Mouse (Mus musculus) heart, postnatal 10 days (tissue): ENCODE data around the gene Tgm6. TPM values are rescaled to one million over a fixed set of nuclear protein-coding genes. Genes with fewer than 3 reads are reported as not detected.
A peak's percentile ranks its signal among the peaks of the same experiment; 100 is the strongest.

Source experiments
- DNase-seq, 2 experiments: peaks; one replicate each; pipeline ENCODE4 v3.0.0; 2021
- intact Hi-C: fragments of 180-260 bp; cut with DNase I; formaldehyde crosslinking; loops from one replicate; pipeline ENCODE4 v1.15.1; 2025
- total RNA-seq, 2 experiments: library from RNA; stranded (reverse); gene quantifications; 2 replicates each; pipeline ENCODE4 v1.2.3; 2021

The Tgm6 gene
- not detected for total RNA-seq

DNA sequence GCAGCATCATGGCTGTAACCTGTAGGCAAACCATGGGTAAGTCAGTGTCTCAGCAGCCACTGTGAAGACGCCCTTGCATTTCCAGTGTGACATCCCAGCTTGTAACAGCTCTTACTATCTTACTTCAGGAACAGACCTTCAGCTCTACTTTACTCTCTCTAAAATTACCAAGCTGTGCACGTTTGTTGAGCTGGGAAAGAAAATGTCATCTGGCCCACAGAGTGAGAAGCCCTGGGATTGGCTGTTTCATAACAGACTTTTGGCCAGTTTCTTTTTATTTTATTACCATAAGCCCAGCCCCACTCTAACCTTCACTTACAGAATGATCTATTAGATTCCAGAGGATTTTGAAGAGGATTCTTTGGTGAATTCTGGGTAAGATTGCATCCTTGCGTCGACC is at the start of gene Tgm6:
TSS of gene Tgm6 (plus strand) at position 301 of the 400 bp plus-strand sequence.
- DNase-seq = no peak
- intact Hi-C loops = no loop called here

DNA sequence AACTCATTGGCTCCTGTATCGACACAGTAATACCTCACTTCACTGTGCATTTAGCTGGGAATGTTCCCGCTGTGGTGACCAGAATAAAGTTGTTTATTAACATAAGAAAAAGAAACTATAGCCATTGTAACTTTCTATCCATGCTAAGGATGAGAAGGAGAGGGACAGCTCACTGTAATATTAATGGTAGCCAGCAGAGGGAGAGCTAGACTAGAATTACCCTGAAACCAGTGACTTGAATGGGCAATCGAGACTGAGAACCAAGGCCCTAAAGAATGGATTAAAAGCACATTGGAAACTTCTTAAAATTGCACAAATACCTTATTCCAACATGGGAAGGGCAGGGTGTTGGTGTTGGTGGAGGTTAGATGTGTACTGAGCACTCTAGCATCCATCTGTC is 44.0 kb upstream of the Tgm6 start:
- peak; percentile 34 to 65 for DNase-seq
- intact Hi-C loops = loop anchor here (1.0 to 2.0 kb wide), 2 partner anchors 100 to 179 kb away; no protein-coding TSS in a partner anchor

DNA sequence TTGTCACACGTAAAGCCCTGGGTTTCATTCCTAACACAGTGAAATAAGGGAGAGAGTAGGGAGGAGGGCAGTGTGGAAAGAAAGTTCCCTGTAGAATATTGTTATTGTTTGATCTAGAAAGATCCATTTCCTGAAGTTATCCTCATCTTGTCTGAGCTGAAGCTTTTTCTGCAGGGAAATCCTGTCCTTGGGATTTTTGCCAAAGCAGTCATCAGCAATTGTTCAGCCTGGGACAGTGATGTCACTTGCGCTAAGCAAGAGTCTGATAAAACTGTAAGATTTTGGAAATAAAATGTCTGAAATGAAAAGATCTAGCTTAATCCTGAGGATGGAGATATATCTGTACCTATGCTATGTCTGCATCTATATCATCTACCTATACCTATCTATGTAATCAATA is 41.8 kb upstream of the Tgm6 start:
- no peak for DNase-seq
- intact Hi-C loops = no loop called here

DNA sequence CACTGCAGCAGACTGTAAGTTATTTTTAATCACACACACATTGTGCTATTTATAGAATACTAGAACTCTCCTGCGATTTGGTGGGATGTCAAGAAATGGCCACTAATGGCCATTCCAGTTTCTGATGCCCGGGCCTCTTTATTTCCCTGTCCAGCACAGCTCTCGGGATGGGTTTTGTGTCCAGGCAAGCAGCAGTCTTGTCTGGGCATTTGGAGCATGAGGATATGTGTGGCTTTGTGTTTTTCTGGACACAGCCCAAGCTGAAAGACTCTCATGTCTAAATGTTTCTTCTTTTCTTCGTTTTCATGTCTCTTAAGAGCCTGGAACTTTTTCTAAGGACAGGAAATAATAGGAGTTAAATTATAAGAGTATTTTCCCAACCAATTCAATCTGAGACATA is 588 bp downstream of the Tgm6 start:
- peak; percentile 1 to 4 for DNase-seq
- intact Hi-C loops = no loop called here

- intact Hi-C loops = no loop called here
- peak; percentile 2 to 14 for DNase-seq
Observed at GRCm38 (mm10) chr2:130113379-130113778, 1.2 kb downstream of the Tgm6 start.

- no peak for DNase-seq
- intact Hi-C loops = no loop called here
Observed at GRCm38 (mm10) chr2:130118649-130119048, 6.4 kb downstream of the Tgm6 start.

DNA sequence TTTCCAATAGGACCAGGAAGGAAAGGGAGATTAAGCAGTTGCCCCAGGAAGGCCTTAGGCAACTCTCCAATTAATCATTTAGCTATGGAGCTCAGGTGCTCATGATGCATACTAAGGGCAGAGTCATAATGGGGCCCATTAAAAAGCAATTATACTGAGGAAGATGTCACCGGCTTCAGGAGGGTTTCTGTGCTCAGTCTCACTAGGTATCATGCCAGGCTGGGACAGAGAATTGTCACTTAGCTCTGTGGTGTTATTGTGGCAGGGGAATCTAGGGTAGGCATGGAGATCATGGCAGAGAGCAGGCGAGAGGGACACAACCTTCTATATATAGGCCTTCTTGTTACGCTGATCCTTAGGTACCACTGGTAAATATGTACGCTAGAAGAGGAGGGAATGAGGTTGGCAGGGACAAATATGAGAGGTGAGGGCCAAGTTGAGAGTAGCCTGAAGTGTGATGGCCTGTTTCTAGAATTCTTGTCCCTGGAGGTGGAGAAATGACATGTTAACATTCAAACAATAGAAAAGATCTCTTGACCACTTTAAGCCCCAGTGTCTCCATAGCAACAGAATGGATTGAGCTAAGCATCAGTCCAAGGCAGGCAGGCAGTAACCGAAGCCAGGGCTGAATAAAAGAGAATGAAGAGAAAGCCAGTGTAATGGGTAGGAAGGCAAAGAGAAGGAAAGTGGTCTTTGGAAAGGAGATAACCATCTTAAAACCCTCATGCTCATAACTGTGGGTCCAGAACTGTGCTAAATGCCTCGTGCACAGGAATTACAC is 13.3 kb downstream of the Tgm6 start:
- DNase-seq = no peak
- intact Hi-C loops = no loop called here

- intact Hi-C loops = no loop called here
Observed at GRCm38 (mm10) chr2:130126073-130126472, 13.9 kb downstream of the Tgm6 start.

GRCm38 (mm10) chr2:130129687-130130086 is 17.5 kb downstream of the Tgm6 start:
- intact Hi-C loops = no loop called here
- DNase-seq = no peak

More at GRCm38 (mm10) chr2:130126073-130126472, 13.9 kb downstream of the Tgm6 start:
- DNase-seq = no peak

DNA sequence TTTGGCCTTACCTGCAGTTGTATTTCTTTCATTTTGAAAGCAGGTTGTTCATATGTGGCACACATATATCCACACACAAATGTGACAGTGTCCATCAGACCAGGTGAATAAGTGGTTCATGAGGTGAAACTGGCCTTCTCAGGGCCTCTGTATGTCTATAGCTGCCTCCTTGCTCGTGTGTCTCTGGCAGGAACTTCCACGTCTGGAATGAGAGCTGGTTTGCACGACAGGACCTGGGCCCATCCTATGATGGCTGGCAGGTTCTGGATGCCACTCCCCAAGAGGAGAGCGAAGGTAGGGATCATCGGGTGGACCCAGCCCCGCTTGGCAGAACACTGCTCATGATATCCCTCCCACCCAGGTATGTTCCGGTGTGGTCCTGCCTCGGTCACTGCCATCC is 30.8 kb downstream of the Tgm6 start:
- no peak for DNase-seq
- intact Hi-C loops = no loop called here

DNA sequence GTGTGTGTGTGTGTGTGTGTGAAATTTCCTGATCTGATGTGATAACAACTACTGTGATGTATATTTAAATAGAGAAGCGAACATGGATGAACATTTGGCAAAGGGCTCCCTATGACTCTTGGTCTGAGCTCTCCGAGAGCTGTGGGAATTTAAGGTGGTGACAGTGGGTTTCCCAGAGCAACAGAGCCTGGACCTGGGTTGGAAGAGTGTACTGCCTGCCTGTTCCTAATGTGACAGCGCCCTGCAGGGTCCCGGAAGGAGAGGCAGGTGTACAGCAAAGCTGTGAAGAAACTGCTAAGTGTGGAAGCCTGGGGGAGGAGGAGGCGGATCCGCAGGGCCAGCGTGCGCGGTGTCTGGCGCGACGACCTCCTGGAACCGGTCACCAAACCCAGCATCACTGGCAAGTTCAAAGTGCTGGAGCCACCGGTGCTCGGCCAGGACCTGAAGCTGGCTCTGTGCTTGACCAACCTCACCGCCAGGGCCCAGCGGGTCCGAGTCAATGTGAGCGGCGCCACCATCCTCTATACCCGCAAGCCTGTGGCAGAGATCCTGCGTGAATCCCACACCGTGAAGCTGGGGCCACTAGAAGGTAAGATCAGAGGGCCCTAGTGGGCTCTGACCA is 32.6 kb downstream of the Tgm6 start:
- no peak for DNase-seq
- intact Hi-C loops = no loop called here

GRCm38 (mm10) chr2:130146089-130146668 is 34.0 kb downstream of the Tgm6 start:
- no peak for DNase-seq
- intact Hi-C loops = no loop called here

DNA sequence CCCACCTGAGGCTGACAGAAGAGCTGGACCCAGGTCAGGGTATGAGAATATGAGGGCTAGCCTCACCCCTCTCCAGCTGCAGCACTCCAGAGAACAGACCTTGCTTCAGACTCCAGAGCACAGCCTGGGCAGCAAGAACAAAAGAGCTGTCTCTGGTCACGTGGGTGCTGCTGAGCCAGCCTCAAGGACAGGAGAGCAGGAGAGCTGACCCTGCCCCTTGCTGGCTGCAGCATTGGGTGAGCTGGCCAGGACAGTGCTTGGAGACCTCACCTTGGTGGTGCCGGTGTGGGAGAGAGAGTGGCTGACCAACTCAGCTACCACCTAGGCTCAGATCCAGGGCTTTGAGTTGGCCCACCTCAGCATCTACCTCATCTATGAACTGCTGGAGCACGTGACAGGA is 43.0 kb downstream of the Tgm6 start:
- DNase-seq = no peak
- intact Hi-C loops = no loop called here

GRCm38 (mm10) chr2:130155851-130156250 is 43.6 kb downstream of the Tgm6 start:
- no peak for DNase-seq
- intact Hi-C loops = no loop called here

DNA sequence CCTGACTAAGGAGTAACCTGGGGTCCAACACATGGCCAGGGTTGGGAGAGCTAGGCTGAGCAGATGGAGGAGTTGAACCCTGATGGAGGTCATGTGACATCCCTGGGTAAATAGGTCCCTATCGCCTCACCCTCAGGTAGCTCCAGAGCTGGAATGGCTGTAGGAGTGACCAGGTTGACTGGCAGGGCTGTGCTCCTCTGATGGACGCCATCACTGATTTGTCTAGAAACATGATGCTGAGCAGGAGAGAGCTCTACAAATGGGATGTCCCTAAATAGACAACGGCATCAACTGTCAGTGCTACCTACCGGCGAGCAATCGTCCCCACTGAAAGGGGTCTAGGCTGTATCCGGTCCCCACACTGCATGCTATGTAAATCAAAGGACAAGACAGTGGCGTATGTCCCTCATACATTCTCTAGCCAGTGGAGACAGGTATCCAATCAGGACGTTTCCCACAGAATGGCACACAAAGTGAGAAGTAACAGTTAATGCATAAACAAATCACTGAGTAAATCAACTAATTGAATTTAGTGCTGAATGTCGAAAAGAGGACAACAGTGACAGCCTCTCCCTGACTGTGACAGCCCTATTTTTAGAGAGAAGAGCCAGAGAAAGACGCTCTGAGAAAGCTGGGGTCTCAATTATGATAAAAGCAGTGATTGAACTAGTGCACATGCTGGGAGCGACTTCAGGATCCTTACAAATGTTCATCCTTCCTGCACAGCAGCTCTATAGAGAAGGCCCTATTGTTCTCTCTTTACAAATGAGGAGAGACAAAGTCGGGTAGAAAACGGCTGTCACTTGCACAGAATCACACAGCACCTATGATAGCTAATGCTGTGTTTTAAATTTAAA is 45.2 kb downstream of the Tgm6 start:
- DNase-seq = no peak
- intact Hi-C loops = no loop called here

DNA sequence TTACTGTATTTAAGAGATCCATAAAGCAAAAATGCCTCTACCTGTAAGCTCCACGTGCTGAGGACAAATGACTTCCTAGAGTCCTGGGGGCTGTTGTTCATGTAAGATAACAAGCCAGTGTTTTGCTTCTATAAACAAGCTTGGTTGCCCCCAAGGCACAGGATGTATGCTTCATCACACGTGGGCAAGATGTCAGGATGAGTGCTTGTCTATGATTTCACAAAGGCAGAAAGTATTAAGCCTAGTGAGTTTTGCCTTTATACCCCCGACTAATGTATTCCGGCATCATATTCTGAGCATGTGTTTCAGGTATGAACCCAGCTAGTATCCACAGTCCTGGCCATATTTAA is 45.8 kb downstream of the Tgm6 start:
- no peak for DNase-seq
- intact Hi-C loops = no loop called here

DNA sequence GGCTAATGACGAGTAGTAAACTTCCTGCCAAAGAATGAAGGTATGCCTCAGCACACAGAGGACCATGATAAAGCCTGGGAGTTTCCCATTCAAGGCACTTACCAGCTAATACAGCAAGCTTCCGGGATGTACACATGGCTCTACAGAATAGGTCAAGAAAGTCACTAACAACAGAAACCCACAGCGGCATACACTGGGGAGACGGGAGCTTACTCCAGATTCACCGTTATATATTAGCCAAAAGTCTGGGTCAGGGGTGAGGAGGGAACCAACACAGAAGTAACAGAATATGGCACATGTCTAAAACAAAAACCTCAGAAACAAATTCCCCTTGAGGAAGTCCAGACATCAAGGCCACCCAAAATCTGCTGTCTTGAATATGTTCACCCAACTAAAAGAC is 50.5 kb downstream of the Tgm6 start:
- intact Hi-C loops = no loop called here
- no peak for DNase-seq

DNA sequence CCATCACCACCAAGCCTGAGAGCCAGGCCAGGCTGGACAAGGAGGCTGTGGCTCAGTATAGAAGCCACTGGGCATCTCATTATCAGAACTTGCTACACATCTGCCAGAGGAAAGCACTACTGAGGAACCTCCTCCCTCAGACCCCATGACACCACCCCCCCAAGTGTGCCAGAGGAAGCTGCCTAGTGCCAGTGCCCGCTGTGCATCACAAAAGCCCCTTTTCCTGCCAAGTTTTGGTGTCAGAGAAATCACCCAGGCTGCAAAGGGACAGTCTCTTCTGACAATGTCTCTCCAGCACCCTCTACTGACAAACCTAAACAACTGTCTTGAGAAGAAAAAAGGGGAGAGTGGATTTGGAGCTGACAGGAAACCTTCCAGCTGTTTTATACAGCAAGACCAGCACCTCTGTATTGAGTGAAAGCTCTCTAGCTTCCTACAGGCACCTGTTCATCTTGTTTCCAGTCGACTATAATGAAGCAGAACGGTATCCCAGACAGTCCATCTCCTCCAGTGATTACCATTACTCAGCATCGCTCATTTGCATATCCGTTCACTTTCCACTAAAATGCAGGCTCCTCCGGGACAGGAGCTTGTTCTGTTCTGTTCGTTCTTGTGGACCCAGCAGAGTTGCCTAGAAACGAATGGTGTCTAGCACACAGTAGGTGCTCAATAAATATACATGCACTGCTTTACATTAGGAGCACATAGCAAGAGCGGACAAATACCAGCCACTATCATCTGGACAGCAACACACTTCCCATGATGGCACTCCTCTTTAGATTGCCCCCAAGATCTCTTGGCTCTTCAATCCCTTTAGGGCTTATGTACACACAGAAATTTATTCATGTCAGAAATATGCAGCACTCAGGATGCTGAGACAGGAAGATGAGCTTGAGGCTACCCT is 54.3 kb downstream of the Tgm6 start:
- intact Hi-C loops = loop anchor here (2.0 kb wide), 1 partner anchor 262 kb away; no protein-coding TSS in a partner anchor
- peak; percentile 35 to 48 for DNase-seq

DNA sequence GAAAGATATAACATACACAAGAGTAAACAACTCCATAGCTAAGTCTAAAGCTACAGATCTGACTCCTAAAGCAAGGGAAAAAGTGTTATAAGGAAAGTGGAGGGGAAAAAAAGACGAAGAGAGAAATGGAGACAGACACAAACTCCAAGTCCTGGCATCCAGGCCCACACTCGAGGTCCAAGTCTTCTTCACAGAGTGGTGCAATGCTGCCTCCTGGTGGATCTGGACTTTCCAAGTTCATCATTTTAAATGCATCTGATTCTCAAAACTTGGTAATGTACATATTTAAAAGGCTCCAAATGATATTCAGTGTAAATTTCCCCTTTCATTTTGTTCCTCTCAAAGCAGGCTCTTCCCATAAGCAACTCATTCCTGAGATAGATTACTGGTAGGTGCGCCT is 55.6 kb downstream of the Tgm6 start:
- intact Hi-C loops = loop anchor here (1.0 to 2.0 kb wide), 3 partner anchors 100 to 287 kb away; no protein-coding TSS in a partner anchor
- DNase-seq = peak; percentile 58 to 76

DNA sequence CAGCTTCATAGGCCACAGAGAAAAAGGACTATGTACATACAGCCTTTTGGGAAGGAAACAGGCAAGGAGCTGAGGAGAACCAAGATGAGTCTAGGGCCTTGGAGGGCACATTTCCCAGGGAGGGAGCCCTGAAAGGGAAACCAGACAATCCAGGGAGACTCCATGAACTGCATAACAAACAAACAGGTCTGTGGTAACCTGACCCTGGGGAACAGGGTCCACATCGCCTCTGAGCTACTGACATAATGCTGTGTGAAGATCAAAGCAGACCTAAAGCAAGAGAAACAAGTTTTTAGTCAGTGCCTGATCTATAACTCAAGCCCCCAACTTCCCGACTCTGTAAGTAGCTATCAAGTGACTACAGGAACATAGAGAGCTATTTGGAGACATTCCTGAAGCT is 59.5 kb downstream of the Tgm6 start:
- DNase-seq = no peak

More for the DNA sequence above, 59.5 kb downstream of the Tgm6 start:
- intact Hi-C loops = no loop called here
